Mouse (Mus musculus): Measurements from ENCODE around the gene Cand1. TPM values are rescaled to one million over a fixed set of nuclear protein-coding genes. Genes with fewer than 3 reads are reported as not detected.

Gene Cand1
- polyA plus RNA-seq, 1 experiment from 2014 or later = 63.2 TPM

DNA sequence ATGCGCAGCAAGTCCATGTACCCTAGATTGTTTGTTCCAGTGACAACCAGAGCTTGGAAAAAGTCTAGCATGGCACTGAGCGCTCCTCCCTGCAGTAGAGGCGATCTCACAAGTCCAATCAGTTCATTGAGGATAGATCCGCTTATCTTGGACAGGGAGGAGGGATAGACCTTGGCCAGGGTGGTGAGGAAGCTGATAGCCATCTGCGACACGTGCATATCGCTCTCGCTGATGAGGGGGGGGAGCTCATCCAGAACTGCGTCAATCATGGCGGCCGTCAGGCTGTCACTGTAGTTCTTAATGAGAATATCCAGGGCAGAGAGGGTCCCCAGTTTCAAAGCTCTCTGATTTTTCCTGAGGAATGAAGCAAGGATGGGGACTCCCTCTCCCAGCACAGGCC lies 28.6 kb downstream of the Cand1 start:
- H3K4me1 ChIP-seq (ENCODE audit: control insufficient read depth in 2 of 2, insufficient read depth in 2 of 2, low read length in 2 of 2) = no peaks in the 10 kb centered on the region
- ATAC-seq (ENCODE audit: insufficient number of reproducible peaks, insufficient read depth, low FRiP score, low read depth) = no peak
- peaks cover 96% of the 10 kb centered on the region for H3K36me3 ChIP-seq (ENCODE audit: control insufficient read depth, insufficient read depth, low read length)
- H3K27ac ChIP-seq (replicated peaks in 1 of 2; ENCODE audit: control insufficient read depth in 1 of 2, insufficient read depth in 1 of 2, low read depth in 2 of 2, low read length in 2 of 2) = no peak overlapping the region
- no peak overlapping the region for H3K4me3 ChIP-seq (ENCODE audit: control insufficient read depth in 1 of 2, insufficient read depth in 1 of 2, low read depth in 1 of 2, low read length in 2 of 2)
- no peaks in the 10 kb centered on the region for H3K27me3 ChIP-seq (ENCODE audit: control insufficient read depth, insufficient read depth, low read length)
- no peak overlapping the region for H3K4me2 ChIP-seq (ENCODE audit: low read length)
- no peak overlapping the region for H3K9ac ChIP-seq (ENCODE audit: low read length)
- H3K9me3 ChIP-seq (ENCODE audit: control insufficient read depth, low read length) = no peaks in the 10 kb centered on the region
- 92% methylated on average over 11 of the region's 11 CpGs for WGBS

- H3K27ac ChIP-seq (replicated peaks in 1 of 2; ENCODE audit: control insufficient read depth in 1 of 2, insufficient read depth in 1 of 2, low read depth in 2 of 2, low read length in 2 of 2) = no peak overlapping the region
- no peak for ATAC-seq (ENCODE audit: insufficient number of reproducible peaks, insufficient read depth, low FRiP score, low read depth)
- no peaks in the 10 kb centered on the region for H3K9me3 ChIP-seq (ENCODE audit: control insufficient read depth, low read length)
- H3K9ac ChIP-seq (ENCODE audit: low read length) = no peak overlapping the region
- no peaks in the 10 kb centered on the region for H3K27me3 ChIP-seq (ENCODE audit: control insufficient read depth, insufficient read depth, low read length)
- H3K4me2 ChIP-seq (ENCODE audit: low read length) = no peak overlapping the region
- no peaks in the 10 kb centered on the region for H3K4me1 ChIP-seq (ENCODE audit: control insufficient read depth in 2 of 2, insufficient read depth in 2 of 2, low read length in 2 of 2)
- 91% methylated on average over 8 of the region's 8 CpGs for WGBS
- no peak overlapping the region for H3K4me3 ChIP-seq (ENCODE audit: control insufficient read depth in 1 of 2, insufficient read depth in 1 of 2, low read depth in 1 of 2, low read length in 2 of 2)
- H3K36me3 ChIP-seq (ENCODE audit: control insufficient read depth, insufficient read depth, low read length) = peaks cover 98% of the 10 kb centered on the region
These were observed 33.4 kb downstream of the Cand1 start for GRCm38 (mm10) chr10:119206309-119206932.

GRCm38 (mm10) chr10:119205229-119205628 lies 34.6 kb downstream of the Cand1 start:
- no peak for ATAC-seq (ENCODE audit: insufficient number of reproducible peaks, insufficient read depth, low FRiP score, low read depth)
- 95% methylated on average over 5 of the region's 5 CpGs for WGBS
- H3K36me3 ChIP-seq (ENCODE audit: control insufficient read depth, insufficient read depth, low read length) = peaks cover 94% of the 10 kb centered on the region
- H3K27me3 ChIP-seq (ENCODE audit: control insufficient read depth, insufficient read depth, low read length) = no peaks in the 10 kb centered on the region
- no peaks in the 10 kb centered on the region for H3K4me1 ChIP-seq (ENCODE audit: control insufficient read depth in 2 of 2, insufficient read depth in 2 of 2, low read length in 2 of 2)
- no peak overlapping the region for H3K4me2 ChIP-seq (ENCODE audit: low read length)
- H3K9ac ChIP-seq (ENCODE audit: low read length) = no peak overlapping the region
- no peak overlapping the region for H3K27ac ChIP-seq (replicated peaks in 1 of 2; ENCODE audit: control insufficient read depth in 1 of 2, insufficient read depth in 1 of 2, low read depth in 2 of 2, low read length in 2 of 2)
- no peak overlapping the region for H3K4me3 ChIP-seq (ENCODE audit: control insufficient read depth in 1 of 2, insufficient read depth in 1 of 2, low read depth in 1 of 2, low read length in 2 of 2)
- no peaks in the 10 kb centered on the region for H3K9me3 ChIP-seq (ENCODE audit: control insufficient read depth, low read length)

DNA sequence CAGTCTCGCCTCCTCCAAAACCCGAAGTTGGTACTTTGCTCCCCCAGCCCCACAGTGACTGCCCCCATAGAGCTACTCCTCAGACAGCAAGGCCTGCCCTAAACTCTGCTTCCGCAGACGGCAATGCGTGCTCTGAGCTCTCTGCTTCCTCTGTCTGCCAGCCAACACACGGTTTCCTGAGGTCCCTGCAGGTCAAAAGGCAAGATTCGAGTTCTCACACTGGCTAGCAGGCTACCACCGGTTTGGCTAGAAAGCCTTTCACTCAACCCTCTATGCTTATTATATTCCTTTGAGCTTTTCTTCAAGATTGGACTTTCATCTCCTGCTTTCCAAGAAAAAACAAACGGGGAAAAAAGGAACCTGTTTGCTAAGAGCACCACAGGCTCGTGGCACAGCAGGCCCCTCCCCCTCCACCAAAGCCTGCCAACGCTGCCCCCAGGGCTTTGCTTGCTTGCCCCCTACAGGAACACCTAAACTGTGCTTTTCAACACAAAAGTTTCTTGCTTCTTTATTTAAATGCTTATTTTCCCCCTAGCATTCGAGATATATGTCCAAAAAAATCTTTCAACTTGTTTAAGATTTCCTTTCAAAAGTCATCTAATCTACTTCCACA lies 35.4 kb downstream of the Cand1 start:
- Histone ChIP-seq H3K4me3 (ENCODE audit: control insufficient read depth in 1 of 2, insufficient read depth in 1 of 2, low read depth in 1 of 2, low read length in 2 of 2) (no peak overlapping the region), H3K4me2 (ENCODE audit: low read length) (no peak overlapping the region), H3K4me1 (ENCODE audit: control insufficient read depth in 2 of 2, insufficient read depth in 2 of 2, low read length in 2 of 2) (no peaks in the 10 kb centered on the region), H3K9ac (ENCODE audit: low read length) (no peak overlapping the region), H3K36me3 (ENCODE audit: control insufficient read depth, insufficient read depth, low read length) (peaks cover 90% of the 10 kb centered on the region), H3K27me3 (ENCODE audit: control insufficient read depth, insufficient read depth, low read length) (no peaks in the 10 kb centered on the region), H3K9me3 (ENCODE audit: control insufficient read depth, low read length) (no peaks in the 10 kb centered on the region), H3K27ac (replicated peaks in 1 of 2; ENCODE audit: control insufficient read depth in 1 of 2, insufficient read depth in 1 of 2, low read depth in 2 of 2, low read length in 2 of 2) (no peak overlapping the region)
- ATAC-seq (ENCODE audit: insufficient number of reproducible peaks, insufficient read depth, low FRiP score, low read depth) = no peak
- 75% methylated on average over 12 of the region's 12 CpGs for WGBS

DNA sequence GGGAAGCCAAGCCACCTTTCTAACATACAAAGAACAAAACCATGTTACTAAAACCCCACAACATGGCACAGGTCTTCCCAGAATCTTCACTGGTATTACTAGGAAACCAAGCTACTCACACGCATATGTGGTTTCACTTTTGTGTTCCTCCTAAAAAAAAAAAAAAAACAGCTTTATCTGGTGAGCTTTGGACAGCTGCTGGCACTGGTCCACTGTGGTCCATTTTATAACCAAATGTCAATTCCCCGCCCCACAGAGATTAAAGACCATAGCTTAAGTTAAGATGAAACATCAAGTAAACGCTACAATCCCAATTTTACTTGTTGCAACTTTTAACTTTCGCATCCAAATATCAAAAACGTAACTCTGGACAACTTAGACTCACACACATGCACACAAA lies 40.0 kb downstream of the Cand1 start:
- H3K27me3 ChIP-seq (ENCODE audit: control insufficient read depth, insufficient read depth, low read length) = no peaks in the 10 kb centered on the region
- H3K9ac ChIP-seq (ENCODE audit: low read length) = no peak overlapping the region
- no peaks in the 10 kb centered on the region for H3K4me1 ChIP-seq (ENCODE audit: control insufficient read depth in 2 of 2, insufficient read depth in 2 of 2, low read length in 2 of 2)
- no peak overlapping the region for H3K4me2 ChIP-seq (ENCODE audit: low read length)
- no peak overlapping the region for H3K27ac ChIP-seq (replicated peaks in 1 of 2; ENCODE audit: control insufficient read depth in 1 of 2, insufficient read depth in 1 of 2, low read depth in 2 of 2, low read length in 2 of 2)
- 96% methylated on average over 5 of the region's 5 CpGs for WGBS
- no peak for ATAC-seq (ENCODE audit: insufficient number of reproducible peaks, insufficient read depth, low FRiP score, low read depth)
- no peaks in the 10 kb centered on the region for H3K9me3 ChIP-seq (ENCODE audit: control insufficient read depth, low read length)
- H3K36me3 ChIP-seq (ENCODE audit: control insufficient read depth, insufficient read depth, low read length) = peaks cover 59% of the 10 kb centered on the region
- H3K4me3 ChIP-seq (ENCODE audit: control insufficient read depth in 1 of 2, insufficient read depth in 1 of 2, low read depth in 1 of 2, low read length in 2 of 2) = no peak overlapping the region

DNA sequence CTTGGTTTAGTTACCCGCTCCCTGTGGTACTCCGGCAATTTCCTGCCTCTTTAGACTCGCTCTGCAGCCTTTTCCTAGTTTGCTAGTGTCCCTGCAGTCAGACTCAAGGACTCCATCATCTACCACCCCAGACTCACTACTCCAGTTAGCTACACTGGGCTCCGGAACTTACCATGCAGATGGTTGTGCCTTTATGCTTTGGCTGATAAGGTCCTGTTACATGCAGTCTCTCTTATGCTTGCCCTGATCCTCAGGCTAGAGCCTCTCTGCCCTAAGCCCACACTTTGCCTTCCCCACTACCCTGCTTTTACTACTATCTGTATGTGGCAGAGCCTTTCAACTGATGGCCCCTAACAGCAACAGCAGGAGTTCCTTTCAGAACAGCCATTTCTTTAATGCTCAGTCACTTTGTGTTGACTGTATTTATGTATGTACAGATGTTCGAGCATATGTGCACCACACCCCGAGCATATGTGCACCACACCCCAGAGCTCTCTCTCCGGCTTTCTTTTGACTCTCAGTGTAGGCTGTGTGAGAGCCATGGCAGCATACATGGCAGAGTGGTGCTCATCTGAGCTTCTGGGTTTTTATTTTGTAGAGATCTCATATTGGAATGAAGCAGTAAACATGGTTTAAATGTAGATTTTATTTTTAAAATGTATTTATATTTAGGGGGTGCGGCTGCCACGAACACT lies 41.5 kb downstream of the Cand1 start:
- Histone ChIP-seq H3K4me1 (ENCODE audit: control insufficient read depth in 2 of 2, insufficient read depth in 2 of 2, low read length in 2 of 2) (no peaks in the 10 kb centered on the region), H3K27me3 (ENCODE audit: control insufficient read depth, insufficient read depth, low read length) (no peaks in the 10 kb centered on the region), H3K36me3 (ENCODE audit: control insufficient read depth, insufficient read depth, low read length) (peaks cover 43% of the 10 kb centered on the region), H3K9me3 (ENCODE audit: control insufficient read depth, low read length) (no peaks in the 10 kb centered on the region), H3K4me2 (ENCODE audit: low read length) (no peak overlapping the region), H3K9ac (ENCODE audit: low read length) (no peak overlapping the region), H3K27ac (replicated peaks in 1 of 2; ENCODE audit: control insufficient read depth in 1 of 2, insufficient read depth in 1 of 2, low read depth in 2 of 2, low read length in 2 of 2) (no peak overlapping the region), H3K4me3 (ENCODE audit: control insufficient read depth in 1 of 2, insufficient read depth in 1 of 2, low read depth in 1 of 2, low read length in 2 of 2) (no peak overlapping the region)
- 93% methylated on average over 9 of the region's 9 CpGs for WGBS
- ATAC-seq (ENCODE audit: insufficient number of reproducible peaks, insufficient read depth, low FRiP score, low read depth) = no peak

GRCm38 (mm10) chr10:119197621-119198150 lies 42.2 kb downstream of the Cand1 start:
- Histone ChIP-seq H3K36me3 (ENCODE audit: control insufficient read depth, insufficient read depth, low read length) (peaks cover 37% of the 10 kb centered on the region), H3K4me3 (ENCODE audit: control insufficient read depth in 1 of 2, insufficient read depth in 1 of 2, low read depth in 1 of 2, low read length in 2 of 2) (no peak overlapping the region)
- no peak for ATAC-seq (ENCODE audit: insufficient number of reproducible peaks, insufficient read depth, low FRiP score, low read depth)

More at GRCm38 (mm10) chr10:119197621-119198150, 42.2 kb downstream of the Cand1 start:
- Histone ChIP-seq H3K9me3 (ENCODE audit: control insufficient read depth, low read length) (no peaks in the 10 kb centered on the region), H3K27ac (replicated peaks in 1 of 2; ENCODE audit: control insufficient read depth in 1 of 2, insufficient read depth in 1 of 2, low read depth in 2 of 2, low read length in 2 of 2) (no peak overlapping the region), H3K4me2 (ENCODE audit: low read length) (no peak overlapping the region), H3K4me1 (ENCODE audit: control insufficient read depth in 2 of 2, insufficient read depth in 2 of 2, low read length in 2 of 2) (peaks cover 0 to 5% of the 10 kb centered on the region in 2 experiments; a peak in 3 of 4 replicates), H3K9ac (ENCODE audit: low read length) (no peak overlapping the region), H3K27me3 (ENCODE audit: control insufficient read depth, insufficient read depth, low read length) (no peaks in the 10 kb centered on the region)
- 92% methylated on average over 13 of the region's 13 CpGs for WGBS
